Mouse (Mus musculus): ENCODE data around the gene Spred3.

- TF ChIP-seq FLI1 (IDR thresholded peaks at IDR 0.05; ENCODE audit: low read length): no peak
- no peak for TF ChIP-seq GATA1 (IDR thresholded peaks at IDR 0.05; ENCODE audit: borderline replicate concordance, low read length)
These were observed 26.2 kb downstream of the Spred3 start for GRCm38 (mm10) chr7:29144006-29144405.

Measured in megakaryocyte, embryonic 14.5 days (primary cell).